Mouse (Mus musculus) heart, embryonic 14.5 days (tissue): ENCODE results near the gene Kctd19. TPM values are rescaled to one million over a fixed set of nuclear protein-coding genes. Genes with fewer than 3 reads are reported as not detected.

Source experiments
- ATAC-seq: fragments of 200-750 bp; cut with Nextera tagmentation; 2 replicates; pipeline ENCODE4 v1.8.0; 2017; ENCODE audit warnings: low read depth, moderate TSS enrichment; ENCODE audit not compliant: insufficient number of reproducible peaks, insufficient read depth, low FRiP score
- H3K27ac ChIP-seq, 2 experiments: fragments of 200-500 bp in 1 of 2; fragments of 300-500 bp in 1 of 2; sonication (generic) in 1 of 2; replicated peaks in 1 of 2; 2 replicates each; pipeline ENCODE4 v1.5.1; 2012 to 2014; ENCODE audit warnings: low read depth in 2 of 2, low read length in 2 of 2, control low read depth in 1 of 2, mild to moderate bottlenecking in 1 of 2, mixed read lengths in 1 of 2; ENCODE audit not compliant: control insufficient read depth in 1 of 2, insufficient read depth in 1 of 2
- H3K27me3 ChIP-seq: fragments of 300-500 bp; sonication (generic); 2 replicates; pipeline ENCODE4 v1.6.1; 2014; ENCODE audit warnings: mild to moderate bottlenecking, low read length, control low read depth; ENCODE audit not compliant: control insufficient read depth, insufficient read depth
- H3K36me3 ChIP-seq: fragments of 300-500 bp; sonication (generic); 2 replicates; pipeline ENCODE4 v1.6.1; 2014; ENCODE audit warnings: mild to moderate bottlenecking, control low read depth, low read length, mixed read lengths; ENCODE audit not compliant: control insufficient read depth, insufficient read depth
- H3K4me1 ChIP-seq, 2 experiments: fragments of 200-500 bp in 1 of 2; fragments of 300-500 bp in 1 of 2; sonication (generic) in 1 of 2; 2 replicates each; pipeline ENCODE4 v1.6.1; 2012 to 2014; ENCODE audit warnings: low read length in 2 of 2, control low read depth in 1 of 2, mixed read lengths in 1 of 2; ENCODE audit not compliant: control insufficient read depth in 2 of 2, insufficient read depth in 2 of 2
- H3K4me2 ChIP-seq: fragments of 300-500 bp; sonication (generic); 2 replicates; pipeline ENCODE4 v1.6.1; 2014; ENCODE audit warnings: mild to moderate bottlenecking, low read length
- H3K4me3 ChIP-seq, 2 experiments: fragments of 200-500 bp in 1 of 2; fragments of 300-500 bp in 1 of 2; sonication (generic) in 1 of 2; 2 replicates each; pipeline ENCODE4 v1.5.1; 2012 to 2014; ENCODE audit warnings: low read length in 2 of 2, mild to moderate bottlenecking in 2 of 2, control low read depth in 1 of 2, low read depth in 1 of 2, moderate library complexity in 1 of 2; ENCODE audit not compliant: control insufficient read depth in 1 of 2, insufficient read depth in 1 of 2
- H3K9ac ChIP-seq: fragments of 300-500 bp; sonication (generic); 2 replicates; pipeline ENCODE4 v1.6.1; 2014; ENCODE audit warnings: mild to moderate bottlenecking, low read length
- H3K9me3 ChIP-seq: fragments of 300-500 bp; sonication (generic); 2 replicates; pipeline ENCODE4 v1.6.1; 2016; ENCODE audit warnings: low read length, control low read depth; ENCODE audit not compliant: control insufficient read depth
- WGBS: fragments of 180-500 bp; shearing (Covaris S2); extraction: QIAGEN DNeasy Blood & Tissue Kit; methylation state at CpG from one replicate; pipeline ENCODE4 v1.1.7; 2014; 5-methylcytosine and 5-hydroxymethylcytosine counted together
- polyA plus RNA-seq: library from polyadenylated mRNA; unstranded; fragments of >200 nt; fragmentation: Nextera tagmentation; extraction: Ambion mirVana; gene quantifications from 2 replicates; pipeline ENCODE4 v1.2.1, GENCODE M21; 2014

The Kctd19 gene
- not detected in 2 replicates for polyA plus RNA-seq

GRCm38 (mm10) chr8:105413391-105413790 is at the start of gene Kctd19, which contains the start of gene Lrrc36:
TSS of gene Kctd19 (minus strand) at chr8:105413502.
TSS of gene Lrrc36 (plus strand) at chr8:105413571.
- Histone ChIP-seq H3K36me3 (no peaks in the 10 kb centered on the region), H3K9me3 (no peaks in the 10 kb centered on the region), H3K4me1 (peaks cover 4 to 7% of the 10 kb centered on the region in 2 experiments), H3K9ac (no peak within 1 kb of the TSS), H3K4me2 (peak within 1 kb of the TSS; percentile 64), H3K27ac (no peak within 1 kb of the TSS), H3K27me3 (peaks cover 37% of the 10 kb centered on the region), H3K4me3 (peak within 1 kb of the TSS; percentile 16 to 31; a peak in 3 of 4 replicates)
- 3% methylated on average over 33 of the region's 34 CpGs for WGBS
- peak; percentile 47; the same call in 1 of the 2 replicates for ATAC-seq

GRCm38 (mm10) chr8:105461085-105461803 is 47.9 kb upstream of the Kctd19 start:
- H3K4me2 ChIP-seq: no peak overlapping the region
- no peaks in the 10 kb centered on the region for H3K9me3 ChIP-seq
- 60% methylated on average over 13 of the region's 13 CpGs for WGBS
- H3K36me3 ChIP-seq: no peaks in the 10 kb centered on the region
- no peak for ATAC-seq
- H3K4me3 ChIP-seq: no peak overlapping the region
- no peak overlapping the region for H3K27ac ChIP-seq
- no peaks in the 10 kb centered on the region for H3K27me3 ChIP-seq
- no peak overlapping the region for H3K9ac ChIP-seq
- peaks cover 0 to 6% of the 10 kb centered on the region in 2 experiments; a peak in 1 of 4 replicates for H3K4me1 ChIP-seq

- H3K4me3 ChIP-seq: no peak overlapping the region
- no peak for ATAC-seq
- no peaks in the 10 kb centered on the region for H3K9me3 ChIP-seq
- no peak overlapping the region for H3K27ac ChIP-seq
- no peaks in the 10 kb centered on the region for H3K36me3 ChIP-seq
- no peak overlapping the region for H3K9ac ChIP-seq
- WGBS: 48% methylated on average over 10 of the region's 10 CpGs
- peaks cover 0 to 2% of the 10 kb centered on the region in 2 experiments; a peak in 2 of 4 replicates for H3K4me1 ChIP-seq
- H3K4me2 ChIP-seq: no peak overlapping the region
- H3K27me3 ChIP-seq: no peaks in the 10 kb centered on the region
Observed at GRCm38 (mm10) chr8:105455218-105455617, 41.9 kb upstream of the Kctd19 start.

- 56% methylated on average over 5 of the region's 5 CpGs for WGBS
- H3K4me1 ChIP-seq: peaks cover 0 to 2% of the 10 kb centered on the region in 2 experiments; a peak in 2 of 4 replicates
Observed at GRCm38 (mm10) chr8:105454088-105454487, 40.8 kb upstream of the Kctd19 start.

GRCm38 (mm10) chr8:105453296-105453695 is 40.0 kb upstream of the Kctd19 start:
- Histone ChIP-seq H3K4me1 (peaks cover 0 to 2% of the 10 kb centered on the region in 2 experiments; a peak in 2 of 4 replicates), H3K27me3 (no peaks in the 10 kb centered on the region), H3K9me3 (no peaks in the 10 kb centered on the region), H3K27ac (0 out of 4 replicates have a peak overlapping the region, but pooled peaks of 1 of the 2 experiments have one; percentile 33), H3K4me3 (no peak overlapping the region), H3K36me3 (no peaks in the 10 kb centered on the region), H3K9ac (no peak overlapping the region), H3K4me2 (no peak overlapping the region)
- 63% methylated on average over 5 of the region's 5 CpGs for WGBS
- ATAC-seq: no peak

More at GRCm38 (mm10) chr8:105454088-105454487, 40.8 kb upstream of the Kctd19 start:
- H3K27ac ChIP-seq: no peak overlapping the region
- H3K4me3 ChIP-seq: no peak overlapping the region
- no peak overlapping the region for H3K9ac ChIP-seq
- no peak for ATAC-seq
- no peaks in the 10 kb centered on the region for H3K9me3 ChIP-seq
- no peaks in the 10 kb centered on the region for H3K27me3 ChIP-seq
- H3K4me2 ChIP-seq: no peak overlapping the region
- no peaks in the 10 kb centered on the region for H3K36me3 ChIP-seq

- 52% methylated on average over 15 of the region's 15 CpGs for WGBS
- Histone ChIP-seq H3K27ac (no peak overlapping the region), H3K4me2 (no peak overlapping the region), H3K4me1 (no peaks in the 10 kb centered on the region; a peak in 1 of 4 replicates), H3K27me3 (no peaks in the 10 kb centered on the region), H3K36me3 (no peaks in the 10 kb centered on the region), H3K9ac (no peak overlapping the region), H3K4me3 (no peak overlapping the region), H3K9me3 (no peaks in the 10 kb centered on the region)
- no peak for ATAC-seq
Observed at GRCm38 (mm10) chr8:105451903-105452603, 38.8 kb upstream of the Kctd19 start.

- no peak overlapping the region for H3K4me3 ChIP-seq
- no peak overlapping the region for H3K27ac ChIP-seq
- no peaks in the 10 kb centered on the region for H3K36me3 ChIP-seq
- H3K27me3 ChIP-seq: no peaks in the 10 kb centered on the region
- no peak for ATAC-seq
- no peaks in the 10 kb centered on the region for H3K9me3 ChIP-seq
- H3K4me2 ChIP-seq: no peak overlapping the region
- H3K9ac ChIP-seq: no peak overlapping the region
- H3K4me1 ChIP-seq: no peaks in the 10 kb centered on the region; a peak in 1 of 4 replicates
- WGBS: 65% methylated on average over 1 of the region's 1 CpGs
Observed at GRCm38 (mm10) chr8:105450977-105451376, 37.7 kb upstream of the Kctd19 start.
